Mouse (Mus musculus): Measurements from ENCODE around the gene Haghl. TPM values are rescaled to one million over a fixed set of nuclear protein-coding genes. Genes with fewer than 3 reads are reported as not detected.

Haghl gene
- polyA plus RNA-seq, 1 experiment = 230 TPM

DNA sequence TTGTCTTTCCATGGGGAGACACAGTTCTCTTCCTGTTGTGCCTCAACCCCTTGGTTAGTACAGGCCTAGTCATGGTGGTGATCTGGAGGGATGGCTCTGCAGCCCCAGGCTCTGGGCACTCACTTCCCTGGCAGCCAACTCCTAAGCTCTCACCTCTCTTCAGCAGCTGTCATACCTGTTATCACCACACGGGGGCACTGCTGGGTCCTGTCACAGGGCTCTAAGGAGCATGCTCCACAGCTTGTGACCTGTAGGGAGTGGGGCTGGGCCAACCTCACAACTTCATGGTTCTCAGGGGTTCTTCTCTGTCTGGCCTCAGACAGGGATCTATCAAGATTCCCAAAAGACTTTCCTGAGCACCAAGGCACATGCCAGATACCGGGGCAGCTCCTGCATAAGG lies 53.4 kb downstream of the Haghl start:
- Histone ChIP-seq H3K27ac (ENCODE audit: insufficient read depth, low read length) (no peak overlapping the region), H3K4me3 (ENCODE audit: insufficient read depth, low read length) (no peak overlapping the region), H3K4me1 (ENCODE audit: control insufficient read depth, insufficient read depth, low read length) (peaks cover 2% of the 10 kb centered on the region; the same call in 1 of the 2 replicates)
- TF ChIP-seq POLR2A (IDR thresholded peaks at IDR 0.05; ENCODE audit: extremely low read depth, insufficient read depth, low read length) (no peak), CTCF (IDR thresholded peaks at IDR 0.05; ENCODE audit: extremely low read depth, insufficient read depth, low read length) (peak; percentile 91)

Other genes with a start within 250 kb of the Haghl start
- gene Sox8, start 215.0 kb downstream of the Haghl start, polyA plus RNA-seq (2012; rRNA removed) = 42.5 and 51.6 TPM in 2 replicates
- gene Lmf1, start 206.6 kb downstream of the Haghl start, polyA plus RNA-seq (2012; rRNA removed) = 17.2 and 17.9 TPM in 2 replicates
- gene Gng13, start 68.5 kb downstream of the Haghl start, polyA plus RNA-seq (2012; rRNA removed) = 438 and 442 TPM in 2 replicates
- 2.3 and 2.4 TPM in 2 replicates for gene Chtf18, start 58.3 kb downstream of the Haghl start, polyA plus RNA-seq (2012; rRNA removed)
- 129 and 142 TPM in 2 replicates for gene Rpusd1, start 58.0 kb downstream of the Haghl start, polyA plus RNA-seq (2012; rRNA removed)
- gene Mslnl, start 49.6 kb downstream of the Haghl start, polyA plus RNA-seq (2012; rRNA removed) = 0.77 and 1.0 TPM in 2 replicates
- 2.3 and 3.0 TPM in 2 replicates for gene Msln, start 31.3 kb downstream of the Haghl start, polyA plus RNA-seq (2012; rRNA removed)
- gene Narfl, start 11.9 kb downstream of the Haghl start, polyA plus RNA-seq (2012; rRNA removed) = 39.4 and 41.9 TPM in 2 replicates
- gene Ccdc78, start 907 bp upstream of the Haghl start, polyA plus RNA-seq (2012; rRNA removed) = 0.17 and 0.52 TPM in 2 replicates
- 152 and 159 TPM in 2 replicates for gene Fam173a, start 7.2 kb upstream of the Haghl start, polyA plus RNA-seq (2012; rRNA removed)
- gene AC134908.4, start 10.0 kb upstream of the Haghl start, polyA plus RNA-seq (2012; rRNA removed) = 2.3 and 4.0 TPM in 2 replicates
- gene Metrn, start 11.5 kb upstream of the Haghl start, polyA plus RNA-seq (2012; rRNA removed) = 134 and 141 TPM in 2 replicates
- gene Fbxl16, start 23.4 kb upstream of the Haghl start, polyA plus RNA-seq (2012; rRNA removed) = 670 and 731 TPM in 2 replicates
- 36.4 and 40.0 TPM in 2 replicates for gene Wdr24, start 38.0 kb upstream of the Haghl start, polyA plus RNA-seq (2012; rRNA removed)
- gene Jmjd8, start 43.2 kb upstream of the Haghl start, polyA plus RNA-seq (2012; rRNA removed) = 55.6 and 58.1 TPM in 2 replicates
- gene Stub1, start 47.7 kb upstream of the Haghl start, polyA plus RNA-seq (2012; rRNA removed) = 284 and 299 TPM in 2 replicates
- gene Rhbdl1, start 51.6 kb upstream of the Haghl start, polyA plus RNA-seq (2012; rRNA removed) = 109 and 118 TPM in 2 replicates
- 40.8 and 45.0 TPM in 2 replicates for gene Gm20683, start 56.1 kb upstream of the Haghl start, polyA plus RNA-seq (2012; rRNA removed)
- 108 and 119 TPM in 2 replicates for gene Rhot2, start 59.2 kb upstream of the Haghl start, polyA plus RNA-seq (2012; rRNA removed)
- 38.2 and 48.5 TPM in 2 replicates for gene Wdr90, start 75.8 kb upstream of the Haghl start, polyA plus RNA-seq (2012; rRNA removed)
- 29.2 and 29.9 TPM in 2 replicates for gene Mcrip2, start 83.1 kb upstream of the Haghl start, polyA plus RNA-seq (2012; rRNA removed)
- 76.5 and 79.2 TPM in 2 replicates for gene Mettl26, start 89.4 kb upstream of the Haghl start, polyA plus RNA-seq (2012; rRNA removed)
- 0.26 and 0.61 TPM in 2 replicates for gene Wfikkn1, start 95.2 kb upstream of the Haghl start, polyA plus RNA-seq (2012; rRNA removed)
- 68.9 and 71.1 TPM in 2 replicates for gene Rab40c, start 134.1 kb upstream of the Haghl start, polyA plus RNA-seq (2012; rRNA removed)
- 156 and 159 TPM in 2 replicates for gene Pigq, start 159.3 kb upstream of the Haghl start, polyA plus RNA-seq (2012; rRNA removed)
- gene Nhlrc4, start 159.3 kb upstream of the Haghl start, polyA plus RNA-seq (2012; rRNA removed) = 1.1 and 1.9 TPM in 2 replicates
- gene A930017K11Rik, start 166.9 kb upstream of the Haghl start, polyA plus RNA-seq (2012; rRNA removed) = 0.79 and 0.92 TPM in 2 replicates
- gene Capn15, start 200.1 kb upstream of the Haghl start, polyA plus RNA-seq (2012; rRNA removed) = 45.8 and 48.0 TPM in 2 replicates